Mouse (Mus musculus) WW6 (cell line): ENCODE data around the gene 0610010F05Rik.

Experiments
- DNase-seq: peaks from one replicate; pipeline ENCODE4 v3.0.0-alpha.2; 2013; ENCODE audit warnings: low read depth, low spot score

The 0610010F05Rik gene

GRCm38 (mm10) chr11:23565761-23566160, 67.7 kb downstream of the 0610010F05Rik start:
- peak; percentile 59 for DNase-seq

- DNase-seq = no peak
Observed at GRCm38 (mm10) chr11:23557039-23557630, 76.3 kb downstream of the 0610010F05Rik start.

DNA sequence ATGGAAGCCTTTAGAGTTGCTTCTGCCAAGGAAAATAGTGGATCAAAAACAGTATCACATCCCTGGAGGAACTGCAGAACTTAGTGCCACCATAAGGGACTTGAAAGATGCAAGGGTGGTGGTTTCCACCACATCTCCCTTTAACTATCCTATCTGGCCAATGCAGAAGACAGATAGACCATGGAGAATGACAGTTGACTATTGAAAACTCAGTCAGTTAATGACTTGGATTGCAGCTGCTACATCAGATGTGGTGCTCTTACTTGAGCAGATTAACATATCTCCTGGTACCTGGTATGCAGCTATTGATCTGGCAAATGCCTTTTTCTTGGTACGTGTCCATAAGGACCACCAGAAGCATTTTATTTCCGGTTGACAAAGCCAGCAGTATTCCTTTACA, 96.0 kb downstream of the 0610010F05Rik start:
- DNase-seq = no peak

- DNase-seq = no peak
Observed at GRCm38 (mm10) chr11:23520473-23521205, 112.8 kb downstream of the 0610010F05Rik start, which contains the start of gene 1700093K21Rik. 1700093K21Rik (minus strand) TSS chr11:23521155.

- no peak for DNase-seq
Observed at GRCm38 (mm10) chr11:23518981-23519380, 114.5 kb downstream of the 0610010F05Rik start.

DNA sequence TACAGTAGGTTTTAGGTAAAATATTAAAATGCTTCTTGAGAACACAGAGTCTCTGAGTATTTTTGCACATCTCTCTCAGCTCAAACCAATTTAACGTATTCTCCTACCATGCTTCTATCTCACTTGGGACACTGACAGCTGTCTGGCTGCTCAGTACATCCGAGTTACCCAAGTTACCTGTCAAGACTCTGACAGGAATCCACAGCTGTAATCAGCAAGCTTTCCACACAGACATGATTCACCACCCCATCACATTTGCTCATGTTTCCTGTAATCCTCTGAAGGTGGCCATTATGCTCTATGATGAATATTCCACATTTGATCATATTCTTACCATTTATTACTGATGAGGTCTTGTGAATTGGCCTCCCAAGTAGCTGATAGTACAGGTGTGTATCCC, 118.1 kb downstream of the 0610010F05Rik start:
- no peak for DNase-seq
